Mouse (Mus musculus) C2C12 (cell line): Measurements from ENCODE around the gene Hes3. TPM values are rescaled to one million over a fixed set of nuclear protein-coding genes. Genes with fewer than 3 reads are reported as not detected.

Experiments used
- H3K27me3 ChIP-seq: one replicate; pipeline ENCODE4 v1.6.1; 2011; ENCODE audit not compliant: control insufficient read depth, insufficient read depth, insufficient read length
- H3K36me3 ChIP-seq: one replicate; pipeline ENCODE4 v1.6.1; 2011; ENCODE audit not compliant: control insufficient read depth, insufficient read depth
- H3K4me3 ChIP-seq: one replicate; pipeline ENCODE4 v1.5.1; 2011; ENCODE audit warnings: mild to moderate bottlenecking, control low read depth; ENCODE audit not compliant: poor library complexity, insufficient read depth, severe bottlenecking
- H3K79me2 ChIP-seq: one replicate; pipeline ENCODE4 v1.6.1; 2011; ENCODE audit not compliant: control insufficient read depth, insufficient read depth
- H3K79me3 ChIP-seq: one replicate; pipeline ENCODE4 v1.6.1; 2011; ENCODE audit warnings: low read depth, control low read depth
- H3ac ChIP-seq: one replicate; pipeline ENCODE3; 2011; ENCODE audit warnings: low read depth; ENCODE audit not compliant: control insufficient read depth, insufficient read length
- CEBPB ChIP-seq: IDR thresholded peaks from one replicate; pipeline ENCODE4 v1.6.1; 2011; ENCODE audit warnings: low read depth, mild to moderate bottlenecking, control low read depth, moderate library complexity
- CTCF ChIP-seq: IDR thresholded peaks from one replicate; pipeline ENCODE4 v1.5.1; 2011; ENCODE audit not compliant: control insufficient read depth, insufficient read depth, insufficient read length
- FOSL1 ChIP-seq: IDR thresholded peaks from one replicate; pipeline ENCODE4 v1.8.0; 2011; ENCODE audit warnings: mild to moderate bottlenecking, low read length; ENCODE audit not compliant: poor library complexity, insufficient read depth, severe bottlenecking
- MAX ChIP-seq: IDR thresholded peaks from one replicate; pipeline ENCODE4 v1.6.1; 2011; ENCODE audit warnings: mild to moderate bottlenecking, control low read depth
- MYOD1 ChIP-seq: IDR thresholded peaks from one replicate; pipeline ENCODE4 v1.6.1; 2011; ENCODE audit warnings: low read depth; ENCODE audit not compliant: control insufficient read depth, insufficient read length
- MYOG ChIP-seq: IDR thresholded peaks from one replicate; pipeline ENCODE4 v1.6.1; 2011; ENCODE audit not compliant: control insufficient read depth, insufficient read length; ENCODE audit errors: extremely low read depth
- USF1 ChIP-seq: IDR thresholded peaks from one replicate; pipeline ENCODE4 v1.6.1; 2011; ENCODE audit warnings: low read depth, mild to moderate bottlenecking, control low read depth, moderate library complexity
- polyA plus RNA-seq: library from polyadenylated mRNA; unstranded; fragments of >200 nt; fragmentation: generic; extraction: Trizol; gene quantifications from one replicate; pipeline ENCODE4 v1.2.1, GENCODE M21; 2012; ENCODE audit warnings: missing spikeins

Hes3 gene
- polyA plus RNA-seq, 1 experiment: not detected

- H3ac ChIP-seq: no peak overlapping the region
- TF ChIP-seq MYOG: no peak
- no peak for TF ChIP-seq MAX
- TF ChIP-seq CEBPB: no peak
- no peak for TF ChIP-seq CTCF
- no peak for TF ChIP-seq USF1
- no peak for TF ChIP-seq MYOD1
- no peak for TF ChIP-seq FOSL1
- H3K4me3 ChIP-seq: no peak overlapping the region
- no peaks in the 10 kb centered on the region for H3K79me3 ChIP-seq
- H3K36me3 ChIP-seq: peaks cover 51% of the 10 kb centered on the region
- H3K27me3 ChIP-seq: no peaks in the 10 kb centered on the region
- H3K79me2 ChIP-seq: no peaks in the 10 kb centered on the region
Measured at GRCm38 (mm10) chr4:152263512-152264176, 27.8 kb downstream of the Hes3 start.

GRCm38 (mm10) chr4:152263089-152263488, 28.4 kb downstream of the Hes3 start:
- Histone ChIP-seq H3ac (no peak overlapping the region), H3K4me3 (no peak overlapping the region), H3K79me2 (no peaks in the 10 kb centered on the region), H3K36me3 (peaks cover 52% of the 10 kb centered on the region), H3K79me3 (peaks cover 2% of the 10 kb centered on the region), H3K27me3 (no peaks in the 10 kb centered on the region)
- no peak for TF ChIP-seq FOSL1
- no peak for TF ChIP-seq MYOD1
- TF ChIP-seq USF1: no peak
- no peak for TF ChIP-seq MAX
- no peak for TF ChIP-seq CTCF
- TF ChIP-seq MYOG: no peak
- no peak for TF ChIP-seq CEBPB

- Histone ChIP-seq H3K79me2 (no peaks in the 10 kb centered on the region), H3K4me3 (no peak overlapping the region), H3K27me3 (no peaks in the 10 kb centered on the region), H3K79me3 (peaks cover 2% of the 10 kb centered on the region), H3K36me3 (peaks cover 52% of the 10 kb centered on the region), H3ac (no peak overlapping the region)
- TF ChIP-seq MYOG (no peak), FOSL1 (no peak), CTCF (no peak), MAX (no peak)
Measured at GRCm38 (mm10) chr4:152262187-152262586, 29.3 kb downstream of the Hes3 start.

GRCm38 (mm10) chr4:152260451-152260850, 31.0 kb downstream of the Hes3 start:
- no peaks in the 10 kb centered on the region for H3K27me3 ChIP-seq
- H3K4me3 ChIP-seq: no peak overlapping the region
- H3ac ChIP-seq: no peak overlapping the region
- peaks cover 48% of the 10 kb centered on the region for H3K36me3 ChIP-seq
- TF ChIP-seq MYOD1 (peak; percentile 60), MAX (peak; percentile 79), FOSL1 (peak; percentile 95), USF1 (no peak), CTCF (no peak), CEBPB (peak; percentile 86), MYOG (no peak)
- H3K79me2 ChIP-seq: no peaks in the 10 kb centered on the region
- H3K79me3 ChIP-seq: peaks cover 2% of the 10 kb centered on the region

- Histone ChIP-seq H3K27me3 (no peaks in the 10 kb centered on the region), H3K4me3 (no peak overlapping the region), H3ac (no peak overlapping the region), H3K79me2 (no peaks in the 10 kb centered on the region), H3K36me3 (peaks cover 47% of the 10 kb centered on the region), H3K79me3 (peaks cover 2% of the 10 kb centered on the region)
- TF ChIP-seq MAX (no peak), USF1 (no peak), MYOD1 (no peak), FOSL1 (no peak), CTCF (no peak)
Measured at GRCm38 (mm10) chr4:152257070-152257469, 34.4 kb downstream of the Hes3 start.

- Histone ChIP-seq H3K79me3 (peaks cover 2% of the 10 kb centered on the region), H3K36me3 (peaks cover 31% of the 10 kb centered on the region), H3ac (no peak overlapping the region), H3K79me2 (no peaks in the 10 kb centered on the region), H3K27me3 (no peaks in the 10 kb centered on the region), H3K4me3 (no peak overlapping the region)
- TF ChIP-seq MYOD1 (peak; percentile 2), FOSL1 (no peak)
Measured at GRCm38 (mm10) chr4:152253183-152253759, 38.2 kb downstream of the Hes3 start.
